Mouse (Mus musculus): Measurements from ENCODE around the gene Tmem45b. TPM values are rescaled to one million over a fixed set of nuclear protein-coding genes. Genes with fewer than 3 reads are reported as not detected.

Tmem45b gene
- polyA plus RNA-seq, 1 experiment = 67.2 TPM

- DNase-seq = no peak
- Histone ChIP-seq H3K4me1 (ENCODE audit: control insufficient read depth, insufficient read depth, low read length) (peaks cover 2% of the 10 kb centered on the region; the same call in 1 of the 2 replicates), H3K27me3 (replicated peaks; ENCODE audit: control insufficient read depth, insufficient read depth, low read length) (no peaks in the 10 kb centered on the region), H3K36me3 (ENCODE audit: control insufficient read depth, insufficient read depth, low read length) (no peaks in the 10 kb centered on the region), H3K27ac (ENCODE audit: insufficient read depth, low read depth, low read length) (no peak overlapping the region), H3K4me3 (ENCODE audit: insufficient read depth, low read depth, low read length) (peak overlapping the region; percentile 89)
- TF ChIP-seq CTCF (conservative IDR thresholded peaks at IDR 0.05; ENCODE audit: insufficient read depth, insufficient read length, low read depth, low read length) (no peak), POLR2A (IDR thresholded peaks at IDR 0.05; ENCODE audit: low read depth, low read length) (no peak)
- 14% methylated on average over 4 of the region's 4 CpGs for WGBS
Observed at GRCm38 (mm10) chr9:31385500-31385869, 78.8 kb downstream of the Tmem45b start.

DNA sequence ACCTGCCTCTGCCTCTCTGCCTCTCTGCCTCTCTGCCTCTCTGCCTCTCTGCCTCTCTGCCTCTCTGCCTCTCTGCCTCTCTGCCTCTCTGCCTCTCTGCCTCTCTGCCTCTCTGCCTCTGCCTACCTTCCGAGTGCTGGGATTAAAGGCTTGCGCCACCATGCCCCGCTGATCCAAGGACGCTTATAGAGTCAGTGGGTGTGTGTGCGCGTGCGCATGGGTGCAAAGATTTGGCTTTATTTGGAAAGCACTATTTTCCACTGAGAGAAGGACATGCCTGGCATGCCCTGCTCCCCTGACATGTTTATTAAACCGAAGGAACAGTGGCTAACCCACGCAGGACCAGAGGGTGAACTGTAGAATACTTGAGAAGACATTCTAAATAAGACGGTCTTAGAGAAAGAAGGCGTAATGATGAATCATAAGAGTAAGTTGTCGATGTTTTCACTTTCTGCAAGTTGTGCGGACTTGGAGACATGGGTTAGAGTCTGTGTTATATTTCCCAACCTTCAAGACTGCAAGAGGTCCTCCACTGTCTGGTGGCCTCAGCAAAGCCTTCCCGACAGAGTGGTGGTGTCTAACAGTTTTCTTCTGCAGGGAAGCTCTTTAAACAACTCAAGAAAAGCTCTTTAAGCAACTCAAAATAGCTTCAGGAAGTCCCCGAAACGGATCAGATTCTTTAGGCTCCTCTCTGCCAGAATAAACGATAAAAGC, 79.3 kb downstream of the Tmem45b start:
- Histone ChIP-seq H3K27me3 (replicated peaks; ENCODE audit: control insufficient read depth, insufficient read depth, low read length) (no peaks in the 10 kb centered on the region), H3K4me1 (ENCODE audit: control insufficient read depth, insufficient read depth, low read length) (peaks cover 2% of the 10 kb centered on the region; the same call in 1 of the 2 replicates), H3K27ac (ENCODE audit: insufficient read depth, low read depth, low read length) (no peak overlapping the region), H3K4me3 (ENCODE audit: insufficient read depth, low read depth, low read length) (no peak overlapping the region), H3K36me3 (ENCODE audit: control insufficient read depth, insufficient read depth, low read length) (no peaks in the 10 kb centered on the region)
- WGBS = 78% methylated on average over 17 of the region's 17 CpGs
- no peak for DNase-seq
- TF ChIP-seq POLR2A (IDR thresholded peaks at IDR 0.05; ENCODE audit: low read depth, low read length) (no peak), CTCF (conservative IDR thresholded peaks at IDR 0.05; ENCODE audit: insufficient read depth, insufficient read length, low read depth, low read length) (no peak)

GRCm38 (mm10) chr9:31376661-31377060, 87.6 kb downstream of the Tmem45b start:
- H3K4me3 ChIP-seq (ENCODE audit: insufficient read depth, low read depth, low read length) = no peak overlapping the region
- TF ChIP-seq POLR2A (IDR thresholded peaks at IDR 0.05; ENCODE audit: low read depth, low read length) (no peak), CTCF (conservative IDR thresholded peaks at IDR 0.05; ENCODE audit: insufficient read depth, insufficient read length, low read depth, low read length) (no peak)
- H3K27ac ChIP-seq (ENCODE audit: insufficient read depth, low read depth, low read length) = no peak overlapping the region
- no peaks in the 10 kb centered on the region for H3K27me3 ChIP-seq (replicated peaks; ENCODE audit: control insufficient read depth, insufficient read depth, low read length)
- H3K36me3 ChIP-seq (ENCODE audit: control insufficient read depth, insufficient read depth, low read length) = no peaks in the 10 kb centered on the region
- H3K4me1 ChIP-seq (ENCODE audit: control insufficient read depth, insufficient read depth, low read length) = no peaks in the 10 kb centered on the region
- DNase-seq = no peak

Other genes starting within 250 kb of the Tmem45b start
- 4.1 and 4.9 TPM in 2 replicates for gene Prdm10, start 183.9 kb downstream of the Tmem45b start, polyA plus RNA-seq (2012; rRNA removed)
- gene Nfrkb, start 78.3 kb downstream of the Tmem45b start, polyA plus RNA-seq (2012; rRNA removed) = 12.4 and 13.8 TPM in 2 replicates